Mouse (Mus musculus) bone marrow, adult 2 months (tissue): ENCODE results near the gene Gria3. TPM values are rescaled to one million over a fixed set of nuclear protein-coding genes. Genes with fewer than 3 reads are reported as not detected.

ENCODE experiments used
- H3K27ac ChIP-seq: fragments of 200-500 bp; 2 replicates; pipeline ENCODE4 v1.5.1; 2012; ENCODE audit warnings: low read depth, mild to moderate bottlenecking, control low read depth, inconsistent platforms, low read length; ENCODE audit not compliant: control insufficient read depth, poor library complexity, insufficient read depth
- H3K4me1 ChIP-seq: fragments of 200-500 bp; 2 replicates; pipeline ENCODE4 v1.6.1; 2011; ENCODE audit warnings: low read length; ENCODE audit not compliant: control insufficient read depth, insufficient read depth
- H3K4me3 ChIP-seq: fragments of 200-500 bp; replicated peaks from 2 replicates; pipeline ENCODE3; 2011; ENCODE audit warnings: mild to moderate bottlenecking, low read depth, low read length, control low read depth; ENCODE audit not compliant: control insufficient read depth
- CTCF ChIP-seq: fragments of 200-500 bp; IDR thresholded peaks from 2 replicates; pipeline ENCODE4 v1.5.1; 2011; ENCODE audit warnings: low read length, control low read depth; ENCODE audit not compliant: control insufficient read depth, insufficient read depth
- POLR2A ChIP-seq: fragments of 200-500 bp; IDR thresholded peaks from 2 replicates; pipeline ENCODE4 v1.6.1; 2011; ENCODE audit warnings: low read depth, mild to moderate bottlenecking, control low read depth, low read length, borderline replicate concordance; ENCODE audit not compliant: control insufficient read depth
- WGBS: fragments of 180-500 bp; shearing (Covaris S2); methylation state at CpG from one replicate; pipeline ENCODE4 v1.1.7; 2018; 5-methylcytosine and 5-hydroxymethylcytosine counted together
- polyA plus RNA-seq: library from polyadenylated mRNA; stranded (reverse); fragments of >200 nt; gene quantifications from 2 replicates; pipeline ENCODE4 v1.2.4, GENCODE M21; 2011; ENCODE audit warnings: low replicate concordance; ENCODE audit not compliant: missing spikeins, insufficient read depth, insufficient read length

The Gria3 gene
- polyA plus RNA-seq, 1 experiment, result 7.3 TPM

DNA sequence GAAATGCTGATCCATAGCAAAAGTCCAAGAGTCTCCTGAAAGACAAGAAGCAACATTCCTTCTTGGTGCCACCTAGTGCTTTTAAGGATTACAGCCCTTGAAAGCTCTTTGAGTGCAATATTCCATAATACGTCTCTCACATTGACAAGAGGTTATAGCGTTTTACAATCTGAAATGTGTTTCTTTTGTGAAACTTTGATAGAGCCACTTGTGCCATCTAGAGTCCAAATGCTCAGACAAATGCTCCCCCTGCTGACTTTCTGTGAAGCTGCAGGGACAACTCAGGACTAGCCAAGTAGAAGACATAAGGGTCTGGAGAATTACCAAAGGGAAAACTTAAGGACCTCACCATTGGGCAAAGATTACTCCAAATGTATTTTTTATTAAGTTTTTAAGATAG lies 214.3 kb downstream of the Gria3 start:
- H3K27ac ChIP-seq, result no peak overlapping the region
- TF ChIP-seq CTCF, result no peak
- TF ChIP-seq POLR2A, result no peak
- no peak overlapping the region for H3K4me3 ChIP-seq
- no peaks in the 10 kb centered on the region for H3K4me1 ChIP-seq
- 40% methylated on average over 2 of the region's 2 CpGs for WGBS

DNA sequence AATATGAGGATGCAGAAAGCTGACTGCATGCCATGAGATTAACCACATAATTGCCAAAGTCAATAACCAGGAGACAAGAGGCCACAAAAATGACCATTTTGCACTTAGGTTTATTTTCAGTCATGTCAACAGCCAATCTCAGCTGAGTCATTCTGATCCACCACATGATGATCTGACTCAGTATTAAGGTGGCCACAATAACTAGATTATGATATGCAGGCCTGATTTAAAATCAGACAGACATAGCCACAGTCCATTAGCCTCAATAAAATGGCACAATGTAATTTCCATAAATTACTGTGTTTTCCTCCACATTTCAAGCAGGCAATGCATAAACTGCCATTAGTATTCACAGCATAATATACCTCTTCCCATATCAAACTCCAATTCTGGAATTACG lies 216.3 kb downstream of the Gria3 start:
- H3K27ac ChIP-seq, result no peak overlapping the region
- TF ChIP-seq POLR2A, result no peak
- TF ChIP-seq CTCF, result no peak
- H3K4me1 ChIP-seq, result no peaks in the 10 kb centered on the region
- H3K4me3 ChIP-seq, result no peak overlapping the region
- 87% methylated on average over 1 of the region's 1 CpGs for WGBS

DNA sequence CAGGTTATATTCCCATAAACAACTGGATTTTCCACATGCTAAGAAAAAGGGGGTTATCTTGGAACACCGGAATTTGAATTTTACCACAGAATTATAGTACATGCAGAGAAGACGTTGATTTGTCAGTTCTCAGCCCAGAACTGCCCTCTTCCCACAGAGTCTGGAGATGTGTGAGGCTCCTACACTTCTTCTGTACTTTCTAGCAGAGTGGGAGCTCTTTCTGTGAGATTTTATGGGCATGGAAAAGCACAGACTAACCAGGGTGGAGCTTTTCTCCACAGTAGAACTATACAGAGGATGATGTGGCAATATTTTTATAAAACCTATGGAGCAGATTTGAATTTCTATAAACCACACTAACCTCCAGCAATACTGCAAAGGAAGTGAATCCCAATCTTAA lies 217.7 kb downstream of the Gria3 start:
- TF ChIP-seq CTCF (no peak), POLR2A (no peak)
- Histone ChIP-seq H3K27ac (no peak overlapping the region), H3K4me1 (no peaks in the 10 kb centered on the region), H3K4me3 (no peak overlapping the region)
- WGBS, result 88% methylated on average over 2 of the region's 2 CpGs

DNA sequence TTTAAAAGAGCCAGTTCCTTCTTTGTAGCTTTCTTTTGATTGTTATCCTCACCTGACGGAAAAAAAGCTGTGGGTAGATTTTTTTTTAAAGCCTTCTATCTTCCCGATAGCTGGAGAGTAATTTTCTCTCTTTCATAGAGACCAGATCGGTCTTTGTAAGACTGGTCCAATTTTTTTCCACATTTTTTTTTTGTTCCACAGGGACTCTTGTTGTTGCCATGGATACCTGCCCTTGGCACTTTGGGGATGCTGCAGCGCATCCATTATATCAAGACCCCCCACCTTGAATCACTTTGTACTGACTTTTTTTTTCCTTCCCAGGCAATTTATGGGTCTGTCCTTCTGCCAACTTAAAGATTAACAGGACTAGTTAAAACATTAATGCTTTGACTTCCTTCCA lies 232.9 kb downstream of the Gria3 start:
- 86% methylated on average over 4 of the region's 4 CpGs for WGBS
- no peak for TF ChIP-seq POLR2A
- no peak for TF ChIP-seq CTCF

DNA sequence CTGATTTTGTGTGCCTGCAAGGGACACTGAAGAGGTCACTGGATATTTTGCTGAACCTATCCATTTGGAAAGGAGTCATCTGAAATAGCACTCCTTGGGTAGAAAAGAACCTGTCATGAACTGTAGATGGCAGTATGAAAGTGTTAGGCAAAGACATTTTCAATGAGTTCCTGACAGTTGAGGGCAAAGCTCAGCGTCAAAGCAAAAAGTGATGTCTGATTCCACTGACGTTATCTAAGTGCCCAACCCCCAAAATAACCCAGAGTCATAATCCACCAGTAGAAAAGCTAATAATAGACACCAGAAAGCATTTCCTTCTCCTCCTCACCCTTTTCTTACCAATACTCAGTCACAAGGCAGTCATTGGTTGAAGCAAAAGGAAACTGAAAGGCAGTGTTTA lies 244.3 kb downstream of the Gria3 start:
- 34% methylated on average over 2 of the region's 2 CpGs for WGBS
- no peaks in the 10 kb centered on the region for H3K4me1 ChIP-seq
- no peak overlapping the region for H3K27ac ChIP-seq
- H3K4me3 ChIP-seq, result no peak overlapping the region
- TF ChIP-seq CTCF (no peak), POLR2A (no peak)

More for the DNA sequence above, 232.9 kb downstream of the Gria3 start:
- H3K4me3 ChIP-seq, result no peak overlapping the region
- H3K4me1 ChIP-seq, result no peaks in the 10 kb centered on the region
- no peak overlapping the region for H3K27ac ChIP-seq

DNA sequence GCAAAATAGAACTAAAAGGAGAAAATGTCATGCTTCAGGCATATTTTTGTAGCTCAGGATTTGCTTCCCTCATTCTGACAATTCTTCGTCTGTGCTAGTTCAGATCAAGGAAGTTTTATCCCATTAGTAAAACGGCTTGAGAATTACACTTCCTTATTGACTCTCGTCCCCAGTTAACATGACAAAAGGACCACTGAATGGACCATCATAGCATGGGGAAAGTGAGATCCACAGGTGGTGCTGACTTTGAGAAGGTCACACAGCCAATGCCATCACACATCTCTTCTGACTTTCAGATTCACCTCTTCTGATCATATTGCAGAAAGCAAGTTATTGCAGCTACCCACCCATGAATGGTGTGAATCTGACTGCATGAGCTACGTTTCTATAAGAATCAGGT lies 257.1 kb downstream of the Gria3 start:
- TF ChIP-seq POLR2A (no peak), CTCF (no peak)
- 65% methylated on average over 4 of the region's 4 CpGs for WGBS
- Histone ChIP-seq H3K4me3 (no peak overlapping the region), H3K4me1 (no peaks in the 10 kb centered on the region), H3K27ac (no peak overlapping the region)

DNA sequence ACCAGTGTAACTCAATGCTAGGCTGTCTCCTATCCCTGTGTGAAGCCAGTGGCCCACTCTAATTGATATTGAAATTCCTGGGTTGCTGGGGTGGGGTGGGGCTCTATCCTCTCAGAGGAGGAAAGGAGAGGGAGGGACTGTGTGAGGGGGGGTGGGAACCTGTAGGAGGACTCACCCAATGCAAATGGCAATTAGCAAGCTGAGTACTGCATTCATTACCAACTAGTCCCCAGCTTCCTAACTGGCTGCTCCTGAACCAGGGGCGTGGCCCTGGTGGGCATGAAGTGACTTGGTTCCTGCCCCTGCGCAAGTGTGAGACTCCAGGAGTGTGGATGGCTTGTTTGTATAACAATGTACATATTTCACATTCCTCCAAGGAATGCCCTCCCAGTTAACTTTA lies 288.2 kb downstream of the Gria3 start:
- TF ChIP-seq CTCF, result no peak
- TF ChIP-seq POLR2A, result no peak
- Histone ChIP-seq H3K4me1 (no peaks in the 10 kb centered on the region), H3K4me3 (no peak overlapping the region), H3K27ac (no peak overlapping the region)
- 70% methylated on average over 2 of the region's 2 CpGs for WGBS

DNA sequence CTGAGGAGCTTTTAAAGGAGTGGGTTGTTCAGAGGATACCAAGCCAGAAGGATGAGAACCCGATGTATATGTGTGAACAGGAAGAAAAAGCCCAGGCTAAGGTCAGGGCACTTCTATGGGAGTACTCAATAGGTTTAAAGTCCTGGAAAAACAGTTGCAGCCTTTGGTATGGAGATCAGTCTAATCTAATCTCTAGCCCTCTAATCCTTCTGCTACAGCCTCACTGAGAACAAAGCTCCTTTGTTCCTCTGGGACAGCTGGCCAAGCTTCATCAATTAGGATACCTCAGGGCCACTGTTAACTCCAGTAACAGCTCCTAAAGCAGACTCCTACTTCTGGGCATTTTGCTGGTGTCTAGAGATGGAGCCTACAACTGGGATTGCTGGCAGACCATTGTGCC lies 291.4 kb downstream of the Gria3 start:
- Histone ChIP-seq H3K27ac (no peak overlapping the region), H3K4me3 (no peak overlapping the region), H3K4me1 (no peaks in the 10 kb centered on the region)
- TF ChIP-seq POLR2A, result no peak
- TF ChIP-seq CTCF, result no peak
- 41% methylated on average over 1 of the region's 1 CpGs for WGBS
